Mouse (Mus musculus) kidney, adult 8-10 months (tissue): ENCODE measurements around the gene Kdm2b.
"Not testable (repeated sequence)": the region's sequence is repeated elsewhere in the genome, so short reads cannot be mapped to it uniquely, and the experiment has no call there.

Experiments
- DNase-seq, 2 experiments: peaks; one replicate each; pipeline ENCODE4 v3.0.0; 2022

The Kdm2b gene

DNA sequence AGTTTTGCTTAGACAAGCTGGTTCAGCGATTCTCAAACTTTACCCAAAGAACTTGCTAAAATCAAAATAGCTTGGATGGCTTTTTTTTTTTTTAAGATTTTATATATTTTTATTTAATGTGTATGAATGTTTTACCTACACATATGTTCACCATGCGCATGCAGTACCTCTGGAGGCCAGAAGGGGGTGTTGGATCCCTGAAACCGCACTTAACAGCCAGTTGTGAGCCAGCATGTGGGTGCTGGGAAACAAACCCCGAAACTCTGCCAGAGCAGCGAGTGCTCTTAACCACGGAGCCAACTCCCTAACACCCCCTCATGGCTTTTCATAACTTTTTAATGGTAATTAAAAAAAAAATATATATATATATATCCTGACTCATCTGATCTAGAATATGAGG, 21.2 kb upstream of the Kdm2b start:
- DNase-seq: no peak

DNA sequence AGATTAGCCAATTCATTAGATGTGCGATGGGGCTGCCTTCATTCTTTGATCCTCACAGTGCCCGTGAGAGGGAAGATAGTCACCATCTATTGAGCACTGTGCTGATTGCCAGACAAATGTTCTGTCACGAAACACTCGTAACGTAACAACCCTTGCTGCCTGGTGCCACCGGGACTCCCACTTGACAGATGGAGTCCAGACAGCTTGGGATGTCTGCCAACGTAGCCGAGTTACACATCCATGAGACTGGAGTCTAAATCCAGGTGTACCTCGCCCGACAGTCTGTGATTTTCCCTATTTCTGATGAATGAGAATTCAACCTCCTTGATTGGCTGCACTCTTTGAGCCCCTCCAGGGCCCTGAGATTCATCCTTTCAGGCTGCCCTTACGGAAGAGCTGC, 20.2 kb upstream of the Kdm2b start:
- no peak for DNase-seq

DNA sequence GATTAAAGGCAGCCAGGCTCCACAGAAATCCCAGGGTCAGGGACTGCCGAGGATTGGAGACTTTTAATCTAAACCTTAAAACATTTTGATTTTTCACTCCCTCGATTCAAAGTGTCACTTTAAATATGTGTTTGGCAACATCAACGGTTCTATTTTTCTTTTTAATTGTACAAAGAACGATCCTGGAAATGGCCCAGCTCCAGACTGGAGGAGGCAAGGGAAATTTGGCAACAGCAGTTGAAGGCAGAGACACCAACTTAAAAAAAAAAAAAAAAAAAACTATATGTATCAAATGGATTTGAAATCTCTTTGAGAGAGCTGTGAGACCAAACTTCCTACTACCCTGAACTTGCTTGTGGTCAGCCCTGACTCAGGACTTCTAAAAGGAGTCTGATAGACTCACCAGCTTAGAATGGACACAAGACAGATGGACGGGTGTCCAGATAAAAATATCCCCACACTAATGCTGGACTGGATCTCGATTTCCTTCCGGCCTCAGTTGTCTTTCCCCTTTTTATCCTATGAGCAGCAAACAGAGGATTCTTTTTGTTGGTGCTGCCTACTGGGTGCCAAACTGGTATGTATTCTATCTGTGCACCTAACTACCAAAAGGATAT, 19.4 kb upstream of the Kdm2b start:
- DNase-seq: no peak

DNA sequence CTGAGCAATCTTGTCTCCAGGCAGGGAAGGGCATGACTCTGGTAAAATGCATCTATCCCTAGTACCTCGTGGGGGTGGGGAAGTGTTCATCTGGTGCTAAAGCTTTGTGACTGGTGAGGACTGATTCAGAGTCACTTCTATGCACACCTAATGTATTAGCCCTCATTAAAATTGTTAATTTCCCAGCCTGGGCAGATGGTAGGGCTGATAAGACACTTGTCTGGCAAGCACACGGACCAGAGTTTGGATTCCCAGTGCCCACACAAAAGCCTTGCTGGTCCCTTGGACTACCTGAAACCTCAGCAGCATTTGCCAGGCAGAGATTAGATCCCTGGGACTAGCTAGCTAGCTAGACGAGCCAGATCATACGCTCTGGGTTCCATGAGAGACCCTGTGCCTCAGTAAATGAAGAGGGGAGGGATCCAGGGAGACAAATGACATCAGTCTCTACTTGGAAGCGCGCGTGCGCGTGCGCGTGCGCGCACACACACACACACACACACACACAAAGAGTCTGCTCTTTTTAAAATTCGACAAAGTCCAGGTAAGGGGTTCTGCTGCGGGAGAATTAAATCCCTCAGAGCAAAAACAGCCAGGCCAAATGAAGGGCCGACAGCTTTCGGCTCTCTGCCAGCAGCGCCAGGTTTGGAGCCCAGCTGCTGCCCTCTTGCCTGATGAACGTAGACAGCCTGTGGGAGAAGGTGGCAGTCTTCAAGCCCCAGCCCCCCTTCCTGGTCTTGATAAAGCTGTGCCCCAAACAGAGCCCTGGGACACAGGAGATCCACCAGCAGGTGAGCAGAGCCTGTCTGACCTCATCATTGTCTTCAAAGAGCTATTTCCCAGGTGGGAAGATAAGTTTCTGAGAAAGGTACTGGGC, 16.3 kb upstream of the Kdm2b start:
- no peak for DNase-seq

DNA sequence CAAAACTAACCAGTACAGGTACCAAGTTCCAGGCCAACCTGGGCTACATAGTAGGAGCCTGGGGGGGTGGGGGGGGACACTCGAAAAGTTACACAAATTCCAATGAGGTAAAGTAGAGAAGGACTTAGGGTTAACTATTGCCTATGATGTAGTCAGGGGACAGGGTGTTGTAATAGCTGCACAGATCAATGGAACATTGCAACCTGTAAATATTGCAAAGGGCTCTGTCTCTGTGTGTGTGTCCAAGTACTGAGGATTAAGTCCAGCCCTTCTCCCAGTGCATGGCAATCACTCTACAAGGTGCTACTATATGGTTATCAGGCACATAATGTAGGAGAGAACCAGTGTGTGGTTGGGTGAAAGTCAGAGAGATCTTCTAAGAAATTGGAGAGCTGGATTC, 11.3 kb upstream of the Kdm2b start:
- no peak for DNase-seq

DNA sequence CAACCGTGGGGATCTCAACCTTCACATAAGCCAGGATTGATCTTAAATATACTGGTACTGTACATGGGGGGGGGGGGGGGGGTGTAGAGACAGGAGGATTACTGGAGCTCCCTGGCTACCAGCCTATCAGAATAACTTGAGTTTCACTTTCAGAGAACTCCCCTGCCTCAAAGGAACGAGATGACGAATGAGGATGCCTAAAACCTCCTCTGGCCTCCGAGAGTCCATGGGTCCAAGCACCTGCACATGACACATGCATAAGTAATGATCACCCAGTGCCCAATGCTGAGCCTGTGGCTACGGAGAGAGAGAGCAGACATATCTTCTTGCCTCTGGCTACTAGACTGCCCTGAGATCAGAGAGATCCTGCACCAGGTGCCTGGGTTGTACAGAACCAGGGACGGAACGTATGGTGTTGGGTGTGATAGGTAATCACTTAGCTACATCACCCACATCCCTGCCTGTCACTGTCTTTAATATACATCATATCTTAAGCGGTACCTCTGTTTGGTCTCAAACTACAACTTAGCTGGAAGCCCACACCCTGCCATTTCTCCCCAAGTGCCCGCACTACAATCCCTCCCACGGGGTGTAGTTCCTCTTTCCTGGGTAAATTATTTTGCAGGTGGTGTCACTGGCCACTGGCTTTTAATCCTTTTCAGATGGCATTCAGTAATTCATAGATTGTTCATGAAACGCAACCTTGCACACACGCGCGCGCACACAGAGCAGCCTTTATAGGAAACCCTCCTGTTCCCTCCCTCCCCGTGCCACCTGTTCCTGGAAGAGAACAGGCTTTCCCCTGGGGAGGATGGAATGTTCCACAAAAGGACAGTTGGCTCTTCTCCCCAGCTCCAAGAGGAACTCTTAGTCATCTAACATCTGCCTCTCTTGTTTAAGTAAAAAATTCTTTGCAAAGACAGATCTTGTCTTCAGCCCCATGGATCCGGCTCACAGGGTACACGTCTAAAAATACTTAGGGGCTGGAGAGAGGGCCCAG, 7.9 kb upstream of the Kdm2b start:
- DNase-seq: no peak

DNA sequence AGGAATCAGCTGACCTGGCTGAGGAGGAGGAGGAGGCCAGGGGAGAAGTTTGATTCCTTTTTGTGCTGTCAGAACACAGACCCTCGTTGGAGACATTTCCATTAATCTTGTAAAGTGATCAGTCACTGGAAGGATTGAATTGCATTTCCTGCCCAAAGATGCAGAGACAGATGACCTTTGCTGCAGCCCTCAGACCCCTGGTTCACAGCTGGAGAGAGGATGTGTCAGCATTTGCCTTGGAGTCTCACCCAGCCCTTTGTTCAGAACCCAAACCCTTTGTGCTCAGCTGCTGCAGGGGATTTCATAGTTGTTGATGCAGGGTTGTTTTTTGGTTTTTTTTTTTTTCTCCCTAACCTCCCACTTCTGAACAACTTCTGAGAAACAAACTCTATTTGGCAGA, 5.3 kb upstream of the Kdm2b start:
- no peak for DNase-seq

DNA sequence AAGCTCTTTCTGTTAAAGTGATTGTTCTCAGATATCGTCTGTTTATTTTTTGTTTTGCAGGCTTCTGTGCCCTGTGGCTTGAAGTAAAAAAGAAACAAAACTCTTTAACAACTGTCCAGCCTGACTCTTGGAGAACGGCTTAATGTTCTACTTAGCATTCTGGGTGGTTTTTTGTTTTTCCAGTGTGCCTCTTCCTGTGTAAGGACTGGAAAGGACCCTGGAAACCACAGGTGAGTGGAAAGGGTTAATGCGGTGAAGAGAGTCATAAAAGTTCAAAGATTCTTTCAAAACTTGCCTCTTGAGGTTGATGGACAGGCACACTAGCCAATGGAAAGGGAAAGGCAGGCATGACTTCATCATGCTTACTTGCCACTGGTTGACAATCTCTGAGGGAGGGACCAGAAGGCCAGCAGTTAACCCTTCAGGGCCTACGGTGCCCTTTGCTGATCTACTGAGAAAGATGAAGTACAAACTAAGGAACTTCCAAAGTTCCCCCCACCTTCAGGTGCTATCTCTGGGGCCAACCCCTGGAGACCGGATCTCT, 4.8 kb upstream of the Kdm2b start:
- peak; percentile 94 to 95 for DNase-seq

DNA sequence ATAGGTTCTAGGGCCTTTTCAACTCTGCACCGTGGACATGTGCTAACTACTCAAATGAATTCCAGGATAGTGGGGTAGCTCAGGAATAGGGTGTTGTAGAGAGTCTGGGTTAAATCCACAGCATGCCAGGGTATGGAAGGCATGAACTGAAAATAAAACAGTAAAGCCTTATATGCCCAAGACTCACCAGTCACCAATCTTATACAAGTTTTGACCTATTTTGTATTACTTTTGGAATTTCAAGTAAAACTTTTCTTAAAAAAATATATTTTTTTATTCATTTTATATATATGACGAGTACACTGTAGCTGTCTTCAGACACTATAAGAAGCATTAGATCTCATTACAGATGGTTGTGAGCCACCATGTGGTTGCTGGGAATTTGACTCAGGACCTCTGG, 4.2 kb upstream of the Kdm2b start:
- DNase-seq: no peak

DNA sequence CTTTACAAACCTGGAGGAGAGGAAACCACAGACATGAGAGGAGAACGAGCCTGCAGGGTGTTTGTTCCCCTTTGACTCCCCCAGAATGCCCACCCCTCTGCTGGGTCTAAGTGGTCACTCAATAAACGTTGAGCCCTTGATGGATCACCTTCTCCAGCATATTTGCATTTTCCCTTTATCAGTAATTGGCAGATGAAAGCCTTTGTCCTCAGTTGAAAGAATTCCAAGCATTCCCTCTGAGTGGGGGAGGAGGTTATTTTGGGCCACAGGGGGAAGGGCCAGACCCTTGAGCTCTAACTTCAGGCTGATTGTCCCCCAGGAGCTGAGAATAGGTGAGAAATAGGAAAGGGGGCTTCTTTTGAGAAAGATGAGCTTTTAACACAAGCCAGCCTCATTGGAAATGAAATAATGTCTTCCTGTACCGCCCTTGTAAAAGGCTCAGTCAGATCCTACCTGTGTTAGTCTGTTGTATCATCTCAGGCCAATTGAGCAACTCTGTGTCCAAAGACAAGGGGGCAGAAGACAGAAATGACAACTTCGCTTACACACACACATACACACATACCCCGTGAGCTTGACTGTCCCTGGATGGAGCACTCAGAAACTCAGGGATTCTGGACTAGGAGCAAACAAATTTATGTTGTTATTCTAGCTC, 1.9 kb upstream of the Kdm2b start:
- DNase-seq: no peak

DNA sequence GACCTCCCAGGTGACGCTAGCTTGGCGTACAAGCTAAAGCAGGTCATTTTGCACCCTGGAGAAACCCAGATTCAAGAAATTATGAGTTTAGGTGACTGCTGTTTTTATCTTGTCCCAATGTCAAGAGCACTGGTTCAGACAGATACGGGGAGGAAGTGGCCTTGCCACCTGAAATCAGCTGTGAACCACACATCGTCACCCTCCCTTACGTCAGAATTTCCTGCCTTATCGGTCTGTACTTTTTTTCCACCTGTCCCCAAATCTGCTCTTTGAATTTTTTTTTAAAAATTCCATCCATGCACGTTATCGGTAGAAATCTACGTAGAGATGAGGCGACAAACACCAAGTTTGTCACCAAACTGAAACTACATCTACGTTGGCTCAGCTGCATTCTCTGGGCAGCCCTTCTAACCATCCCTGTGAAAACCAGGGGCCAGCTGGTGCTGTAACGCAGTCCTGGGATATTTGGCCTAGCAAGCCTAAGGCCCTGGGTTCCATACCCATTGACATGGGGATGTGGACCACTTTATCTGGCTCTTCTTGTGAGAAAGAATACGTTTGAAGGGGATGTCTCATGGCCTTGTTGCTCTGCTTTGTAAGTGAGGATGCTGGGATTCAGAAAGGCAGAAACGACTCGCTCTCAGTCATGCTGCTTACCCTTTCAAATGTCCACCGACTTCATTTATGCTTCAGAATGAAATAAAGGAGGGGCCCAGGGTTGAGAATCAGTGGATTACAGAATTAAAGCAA, 963 bp upstream of the Kdm2b start:
- no peak for DNase-seq

DNA sequence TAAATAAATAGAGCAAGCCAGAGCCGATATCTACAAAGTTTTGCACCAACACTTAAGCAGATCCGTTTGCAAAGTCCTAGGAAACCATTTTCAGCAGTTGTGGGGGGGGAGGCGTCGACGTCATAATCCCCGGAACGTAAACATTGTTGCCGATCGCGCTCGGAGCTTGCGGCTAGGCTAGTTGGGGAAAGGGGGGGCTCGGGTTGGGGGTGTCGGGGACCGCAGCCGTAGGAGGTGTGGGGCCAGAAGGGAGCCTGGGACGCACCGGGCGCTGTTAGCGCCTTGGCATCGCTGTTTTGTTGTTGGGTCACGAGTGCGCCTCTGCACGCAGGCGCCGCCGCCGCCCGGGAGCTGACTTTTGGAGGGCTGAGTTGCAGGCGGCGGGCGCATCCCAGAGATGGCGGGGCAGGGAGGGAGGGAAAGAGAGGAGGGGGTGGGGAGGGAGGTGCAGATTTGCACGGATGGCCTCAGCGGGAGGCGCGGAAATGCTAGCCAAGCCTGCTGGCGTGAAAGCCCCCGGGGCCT, 560 bp downstream of the Kdm2b start:
- DNase-seq: peak; percentile 47 to 49

DNA sequence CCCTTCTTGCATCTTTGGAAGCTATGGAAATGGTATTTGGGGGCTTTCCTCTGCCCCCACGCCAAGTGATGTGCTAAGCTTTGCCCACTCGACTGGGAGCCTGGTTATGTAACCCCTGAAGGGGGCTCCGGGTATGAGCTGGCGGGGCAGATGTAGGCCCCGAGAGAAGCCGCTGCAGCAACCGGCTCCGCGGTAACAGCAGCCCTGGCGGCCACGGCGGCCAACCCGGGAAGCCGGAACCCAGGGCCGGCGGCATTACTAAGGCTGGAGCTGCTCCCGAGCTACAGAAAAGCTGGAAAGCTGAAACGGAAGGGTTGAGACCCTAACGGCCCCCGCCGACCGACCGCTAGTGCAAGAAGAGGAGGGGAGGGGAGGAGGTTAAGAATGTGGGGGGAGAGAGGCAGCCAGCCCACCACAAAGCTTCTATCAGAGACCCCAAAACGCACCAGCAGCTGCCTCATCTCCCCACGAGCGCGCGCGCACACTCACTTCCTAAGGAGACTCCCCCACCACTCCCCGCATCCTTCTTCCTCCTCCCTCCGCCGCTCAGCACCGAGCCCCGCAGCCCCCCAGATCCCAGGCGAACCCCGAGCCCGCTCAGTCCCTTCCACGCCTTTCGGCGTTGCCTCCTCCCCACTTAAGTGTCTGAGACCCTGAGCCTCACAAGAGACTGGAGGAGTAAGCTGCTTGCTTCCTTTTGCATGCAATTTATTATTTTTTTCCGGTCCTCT, 1.4 kb downstream of the Kdm2b start:
- peak in 1 of 2 experiments; percentile 25 for DNase-seq

DNA sequence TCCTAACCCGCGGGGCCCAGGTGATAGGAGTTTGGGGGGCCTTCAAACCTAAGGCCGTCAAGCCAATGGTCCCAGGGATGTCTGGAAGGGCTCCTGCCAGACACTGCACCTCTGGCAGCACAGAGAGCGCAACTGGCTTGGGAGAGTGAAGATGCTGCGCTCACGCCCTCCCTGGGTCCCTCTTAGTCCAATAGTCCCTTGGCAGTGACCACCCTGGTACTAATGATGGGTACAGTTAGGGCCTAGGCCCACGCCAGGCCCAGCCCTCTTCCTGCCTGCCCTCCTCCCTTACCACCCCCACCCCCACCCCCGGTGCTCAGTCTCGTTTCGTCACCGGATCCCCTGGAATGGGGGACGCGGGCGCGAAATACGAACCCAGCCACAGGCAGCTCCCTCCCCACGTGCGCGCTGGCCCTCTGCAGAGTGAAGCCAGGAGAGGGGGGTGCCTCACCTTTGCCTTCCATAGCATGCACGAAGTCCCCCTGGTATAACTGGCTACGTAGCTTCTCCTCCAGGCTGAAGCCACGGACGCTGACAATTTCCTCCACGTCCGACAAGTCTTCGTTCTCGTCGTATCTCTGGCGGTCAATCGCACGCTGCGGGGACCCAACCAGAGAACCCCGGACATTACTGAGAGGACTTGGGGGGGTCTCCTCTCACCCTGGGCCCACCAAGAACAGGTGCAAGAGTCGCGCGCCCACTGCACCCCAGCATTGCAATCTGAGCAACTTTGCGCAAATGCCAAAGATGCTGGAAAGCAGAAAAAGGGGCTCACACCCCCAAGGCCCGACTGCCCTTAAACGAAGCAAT, 2.2 kb downstream of the Kdm2b start:
- DNase-seq: no peak

DNA sequence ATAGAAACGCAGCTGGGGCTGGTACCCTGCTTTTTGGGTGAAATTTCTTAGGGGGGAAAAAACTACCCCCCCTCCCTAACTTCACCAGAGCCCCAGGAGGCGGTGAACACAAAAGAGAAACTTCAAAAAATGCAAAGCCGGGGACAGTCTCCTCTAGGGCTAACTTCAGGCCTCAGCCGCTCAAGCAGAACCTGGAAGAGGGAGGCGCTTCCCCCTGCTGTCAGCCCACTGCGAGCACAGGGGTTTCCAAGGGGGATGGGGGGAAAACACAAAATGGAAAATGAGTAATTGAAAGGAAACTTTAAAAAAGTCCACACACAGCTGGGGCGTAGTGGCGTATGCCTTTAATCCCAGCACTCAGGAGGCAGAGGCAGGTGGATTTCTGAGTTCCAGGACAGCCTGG, 3.5 kb downstream of the Kdm2b start:
- DNase-seq: no peak

DNA sequence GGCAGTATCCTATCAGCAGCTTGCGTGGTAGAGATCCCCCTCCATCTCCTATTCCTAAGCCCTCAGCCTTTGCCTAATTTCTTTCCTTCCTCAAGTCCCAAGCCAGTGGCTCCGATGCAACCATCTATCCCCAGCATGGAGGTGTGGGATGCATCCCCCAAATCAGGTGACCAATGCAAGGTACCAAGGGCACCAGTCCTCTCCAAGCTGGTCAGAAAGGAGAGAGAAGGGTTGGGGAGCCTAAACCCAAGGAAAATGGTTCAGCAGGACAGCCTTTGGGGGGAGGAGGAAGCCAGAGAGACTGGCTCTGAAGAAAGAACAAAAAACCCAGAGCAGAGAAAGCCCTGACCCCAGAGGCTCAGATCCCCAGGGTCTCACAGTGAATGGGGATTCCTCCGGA, 4.3 kb downstream of the Kdm2b start:
- no peak for DNase-seq

DNA sequence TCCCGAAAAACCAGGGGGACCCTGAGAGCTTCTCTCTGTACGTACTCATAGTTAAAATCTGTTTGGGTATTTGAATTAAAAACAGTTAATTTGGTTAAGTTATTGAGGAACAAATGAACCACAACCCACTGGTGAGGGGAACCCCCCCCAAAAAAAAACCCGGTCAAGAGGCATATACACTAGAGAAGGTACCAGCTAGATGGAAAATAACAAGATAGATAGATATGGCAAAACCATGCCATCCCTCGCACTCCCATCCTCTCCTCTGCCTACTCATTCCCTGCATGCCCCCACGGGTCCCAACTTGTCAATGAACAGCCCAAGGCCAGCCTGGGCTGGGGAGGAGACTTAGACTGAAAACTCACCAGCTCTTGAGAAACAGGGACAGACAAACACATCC, 5.1 kb downstream of the Kdm2b start:
- DNase-seq: no peak

DNA sequence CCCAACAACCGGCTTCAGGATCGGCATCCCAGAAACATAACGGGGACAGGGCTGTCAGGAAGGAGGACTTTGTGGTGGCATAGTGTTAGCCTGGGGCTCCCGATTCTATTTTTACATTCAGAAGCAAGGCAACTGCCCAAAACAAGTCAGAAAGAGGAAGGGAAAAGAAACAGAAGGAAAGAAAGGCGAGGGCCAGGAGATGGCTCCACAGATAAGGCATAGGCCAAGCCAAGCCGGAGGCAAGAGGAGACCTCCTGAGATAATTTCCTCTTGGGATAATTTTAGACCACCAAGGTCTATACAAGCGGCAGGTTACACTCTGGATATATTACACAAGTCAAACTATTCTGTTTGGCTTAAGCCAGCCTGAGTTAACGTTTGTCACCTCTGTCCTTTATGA, 10.7 kb downstream of the Kdm2b start:
- no peak for DNase-seq

DNA sequence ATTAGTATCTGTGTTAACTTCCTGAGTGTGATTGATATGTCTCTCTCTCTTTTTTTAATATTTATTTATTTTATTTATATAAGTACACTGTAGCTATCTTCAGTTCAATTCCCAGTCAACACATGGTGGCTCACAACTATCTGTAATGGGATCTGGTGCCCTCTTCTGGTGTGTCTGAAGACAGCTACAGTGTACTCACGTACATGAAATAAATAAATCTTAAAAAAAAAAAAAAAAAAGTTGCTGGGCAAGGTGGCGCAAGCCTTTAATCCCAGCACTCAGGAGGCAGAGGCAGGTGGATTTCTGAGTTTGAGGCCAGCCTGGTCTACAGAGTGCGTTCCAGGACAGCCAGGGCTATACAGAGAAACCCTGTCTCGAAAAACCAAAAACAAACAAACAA, 14.9 kb downstream of the Kdm2b start:
- DNase-seq: not testable (repeated sequence)

DNA sequence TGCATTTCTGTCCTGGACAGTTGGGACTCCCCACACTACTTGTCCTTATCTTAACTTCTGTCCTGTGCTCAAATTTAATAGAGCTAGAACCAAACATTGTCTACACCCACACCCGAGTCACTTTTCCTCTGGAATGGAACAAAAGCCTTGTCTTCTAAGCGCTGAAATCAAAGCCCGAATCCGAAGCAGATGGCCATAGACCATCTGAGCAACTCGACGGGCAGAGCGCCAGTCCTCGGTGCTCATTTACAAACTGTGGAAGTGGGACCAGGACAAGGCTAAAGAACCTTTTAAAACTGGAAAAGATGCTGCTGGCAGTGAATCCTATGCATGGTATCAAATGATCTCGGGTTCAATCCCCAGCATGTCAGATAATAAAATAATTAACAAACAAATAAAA, 17.5 kb downstream of the Kdm2b start:
- no peak for DNase-seq
